Mouse (Mus musculus) large intestine, adult 2 months (tissue): ENCODE results near the gene Osbpl5. TPM values are rescaled to one million over a fixed set of nuclear protein-coding genes. Genes with fewer than 3 reads are reported as not detected.
A peak's percentile ranks its signal among the peaks of the same experiment; 100 is the strongest.

Source experiments
- DNase-seq: peaks from one replicate; pipeline ENCODE4 v3.0.0-alpha.2; 2012; ENCODE audit warnings: low read depth, low spot score
- WGBS: fragments of 180-500 bp; shearing (Covaris S2); methylation state at CpG from one replicate; pipeline ENCODE4 v1.1.7; 2018; 5-methylcytosine and 5-hydroxymethylcytosine counted together
- polyA plus RNA-seq: library from polyadenylated mRNA; depleted of rRNA; stranded (reverse); fragments of >200 nt; gene quantifications from 2 replicates; pipeline ENCODE4 v1.2.3, GENCODE M21; 2012

Gene Osbpl5
- polyA plus RNA-seq, 1 experiment = 31.3 TPM

GRCm38 (mm10) chr7:143757027-143757390 lies 224 bp upstream of the Osbpl5 start:
- WGBS = under 1% methylated on average over 15 of the region's 15 CpGs
- peak; percentile 50 for DNase-seq

- 75% methylated on average over 9 of the region's 9 CpGs for whole genome bisulfite sequencing
- DNase-seq = no peak
Measured at GRCm38 (mm10) chr7:143755357-143756124, 1.2 kb downstream of the Osbpl5 start.

GRCm38 (mm10) chr7:143753990-143754715 lies 2.6 kb downstream of the Osbpl5 start:
- DNase-seq = no peak
- WGBS = 44% methylated on average over 5 of the region's 5 CpGs

GRCm38 (mm10) chr7:143752606-143753005 lies 4.2 kb downstream of the Osbpl5 start:
- WGBS = 88% methylated on average over 3 of the region's 3 CpGs
- no peak for DNase-seq

- DNase-seq = no peak
- WGBS = 45% methylated on average over 4 of the region's 4 CpGs
Measured at GRCm38 (mm10) chr7:143752056-143752455, 4.7 kb downstream of the Osbpl5 start.

GRCm38 (mm10) chr7:143751380-143751779 lies 5.4 kb downstream of the Osbpl5 start:
- WGBS = 45% methylated on average over 1 of the region's 1 CpGs
- no peak for DNase-seq

- DNase-seq = no peak
- WGBS = 65% methylated on average over 3 of the region's 3 CpGs
Measured at GRCm38 (mm10) chr7:143749045-143749444, 7.7 kb downstream of the Osbpl5 start.

GRCm38 (mm10) chr7:143748041-143748868 lies 8.5 kb downstream of the Osbpl5 start:
- 5% methylated on average over 16 of the region's 16 CpGs for WGBS
- DNase-seq = peak; percentile 55

GRCm38 (mm10) chr7:143740653-143741052 lies 16.1 kb downstream of the Osbpl5 start:
- DNase-seq = no peak
- WGBS = 24% methylated on average over 2 of the region's 2 CpGs

GRCm38 (mm10) chr7:143739511-143740461 lies 17.0 kb downstream of the Osbpl5 start:
- 6% methylated on average over 38 of the region's 38 CpGs for WGBS
- DNase-seq = no peak

- WGBS = 22% methylated on average over 5 of the region's 5 CpGs
- DNase-seq = no peak
Measured at GRCm38 (mm10) chr7:143738601-143739006, 18.2 kb downstream of the Osbpl5 start.

GRCm38 (mm10) chr7:143738194-143738593 lies 18.6 kb downstream of the Osbpl5 start:
- 52% methylated on average over 6 of the region's 6 CpGs for WGBS
- no peak for DNase-seq

GRCm38 (mm10) chr7:143733746-143734145 lies 23.0 kb downstream of the Osbpl5 start:
- no peak for DNase-seq
- WGBS = 92% methylated on average over 4 of the region's 4 CpGs

GRCm38 (mm10) chr7:143729886-143730285 lies 26.9 kb downstream of the Osbpl5 start:
- no peak for DNase-seq
- WGBS = 59% methylated on average over 10 of the region's 10 CpGs

- WGBS = 58% methylated on average over 4 of the region's 4 CpGs
- no peak for DNase-seq
Measured at GRCm38 (mm10) chr7:143726396-143726795, 30.4 kb downstream of the Osbpl5 start.

GRCm38 (mm10) chr7:143723841-143724240 lies 32.9 kb downstream of the Osbpl5 start:
- DNase-seq = peak; percentile 95
- 44% methylated on average over 4 of the region's 4 CpGs for WGBS

- no peak for DNase-seq
- WGBS = 77% methylated on average over 5 of the region's 5 CpGs
Measured at GRCm38 (mm10) chr7:143722646-143723045, 34.1 kb downstream of the Osbpl5 start.

GRCm38 (mm10) chr7:143717811-143718210 lies 39.0 kb downstream of the Osbpl5 start:
- no peak for DNase-seq
- 71% methylated on average over 1 of the region's 1 CpGs for WGBS

GRCm38 (mm10) chr7:143713421-143713820 lies 43.4 kb downstream of the Osbpl5 start:
- no peak for DNase-seq
- WGBS = 75% methylated on average over 4 of the region's 4 CpGs
